Mouse (Mus musculus): ENCODE measurements around the gene Galnt17. TPM values are rescaled to one million over a fixed set of nuclear protein-coding genes. Genes with fewer than 3 reads are reported as not detected.

Gene Galnt17
- polyA plus RNA-seq, 1 experiment from 2014 or later, result 5.1 TPM

DNA sequence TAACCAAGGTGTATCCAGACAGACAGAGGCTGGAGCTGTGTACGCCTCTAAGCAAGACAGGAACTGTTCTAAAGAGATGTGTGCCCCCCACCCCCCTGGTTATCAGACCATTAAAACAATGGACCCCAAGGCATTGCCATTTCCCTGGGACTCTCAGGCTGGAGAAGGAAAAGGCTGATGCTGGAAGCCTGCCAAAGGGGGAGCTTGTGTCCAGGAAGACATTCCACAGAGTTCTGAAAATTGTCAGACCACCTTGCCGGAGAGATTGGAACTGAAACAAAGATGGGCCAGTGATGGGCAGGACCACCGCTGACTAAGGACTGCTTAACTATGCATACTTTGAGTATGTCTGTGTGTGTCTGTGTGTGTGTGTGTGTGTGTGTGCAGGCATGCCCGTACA, 458.7 kb downstream of the Galnt17 start:
- WGBS, result 71% methylated on average over 4 of the region's 4 CpGs
- no peak overlapping the region for H3K4me3 ChIP-seq (replicated peaks)

DNA sequence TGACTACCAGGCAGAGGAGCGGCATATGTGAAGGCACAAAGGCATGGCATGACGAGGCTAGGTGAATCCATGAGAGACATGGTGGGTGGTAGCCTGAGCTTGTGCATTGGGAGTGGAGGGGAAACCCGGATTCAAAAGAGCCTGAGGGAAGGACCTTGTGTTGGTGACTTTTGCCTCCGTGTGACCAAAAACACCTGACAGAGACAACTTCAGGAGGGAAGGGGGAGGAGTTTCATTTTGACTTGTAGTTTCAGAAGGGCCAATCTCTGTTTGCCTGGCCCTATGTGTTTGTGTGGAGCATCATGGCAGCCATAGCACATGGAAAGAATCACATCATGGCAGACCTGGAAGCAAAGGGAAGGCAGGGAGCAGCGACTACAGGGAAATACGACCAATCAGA, 459.7 kb downstream of the Galnt17 start:
- H3K4me3 ChIP-seq (replicated peaks), result no peak overlapping the region
- peaks cover 4% of the 10 kb centered on the region; the same call in 1 of the 2 replicates for H3K4me1 ChIP-seq (replicated peaks)
- no peak overlapping the region for H3K9ac ChIP-seq (replicated peaks)
- ATAC-seq, result no peak
- no peaks in the 10 kb centered on the region for H3K36me3 ChIP-seq
- no peak overlapping the region for H3K27ac ChIP-seq
- H3K4me2 ChIP-seq (replicated peaks), result no peak overlapping the region
- H3K27me3 ChIP-seq, result no peaks in the 10 kb centered on the region
- H3K9me3 ChIP-seq, result no peaks in the 10 kb centered on the region
- WGBS, result 88% methylated on average over 6 of the region's 6 CpGs

More for the DNA sequence above, 458.7 kb downstream of the Galnt17 start:
- H3K4me2 ChIP-seq (replicated peaks), result no peak overlapping the region
- H3K9ac ChIP-seq (replicated peaks), result no peak overlapping the region
- H3K9me3 ChIP-seq, result no peaks in the 10 kb centered on the region
- H3K27me3 ChIP-seq, result no peaks in the 10 kb centered on the region
- ATAC-seq, result no peak
- H3K36me3 ChIP-seq, result no peaks in the 10 kb centered on the region
- peaks cover 4% of the 10 kb centered on the region; the same call in 1 of the 2 replicates for H3K4me1 ChIP-seq (replicated peaks)
- no peak overlapping the region for H3K27ac ChIP-seq

DNA sequence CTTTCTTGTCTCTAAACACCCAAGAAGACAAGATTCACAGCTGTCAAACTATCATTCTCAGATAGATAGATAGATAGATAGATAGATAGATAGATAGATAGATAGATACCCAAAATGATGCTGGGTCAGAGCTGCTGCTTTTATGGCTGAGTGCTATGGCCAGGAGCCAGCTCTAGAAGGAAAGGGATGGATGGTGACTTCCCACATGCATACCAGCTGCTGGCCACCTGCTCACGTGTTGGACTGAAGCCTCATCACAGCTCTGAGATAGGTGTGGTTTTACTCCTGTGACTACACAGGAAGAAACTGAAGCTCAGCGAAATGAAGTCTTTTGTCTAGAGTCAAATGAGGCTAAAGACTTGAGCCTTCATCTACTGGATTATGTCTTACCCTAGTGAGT, 482.5 kb downstream of the Galnt17 start:
- H3K4me1 ChIP-seq (replicated peaks), result no peaks in the 10 kb centered on the region
- no peaks in the 10 kb centered on the region for H3K27me3 ChIP-seq
- 0 out of 2 replicates have a peak, but pooled peaks cover 7% of the 10 kb centered on the region for H3K9me3 ChIP-seq
- H3K9ac ChIP-seq (replicated peaks), result no peak overlapping the region
- no peaks in the 10 kb centered on the region for H3K36me3 ChIP-seq
- no peak overlapping the region for H3K27ac ChIP-seq
- H3K4me2 ChIP-seq (replicated peaks), result no peak overlapping the region
- no peak overlapping the region for H3K4me3 ChIP-seq (replicated peaks)
- whole genome bisulfite sequencing, result 88% methylated on average over 2 of the region's 2 CpGs
- no peak for ATAC-seq
